In the genomic region with DNA sequence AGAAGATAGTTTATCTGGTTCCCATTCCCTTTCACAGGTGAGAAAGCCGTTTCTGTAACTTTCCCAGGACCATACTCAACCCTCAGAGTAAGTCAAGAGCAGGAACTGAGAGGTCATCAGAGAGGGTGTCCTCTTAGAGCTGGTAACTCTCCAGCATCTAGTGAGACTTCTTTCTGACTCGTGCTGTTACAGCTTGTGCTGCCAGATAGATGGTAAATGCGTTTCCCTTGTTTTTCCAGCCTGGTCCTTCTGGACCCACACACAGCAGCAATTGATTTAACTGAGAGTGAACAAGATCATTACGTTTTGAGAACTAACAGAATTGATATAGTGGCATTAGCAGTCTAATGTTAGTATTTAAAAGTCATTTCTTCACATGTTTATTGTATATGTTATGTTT, we compare ENCODE assay signal across 16 mouse cellular contexts.
"Had no signal": no experiment of that assay in that cellular context is flagged by ENCODE, and none has a peak within 500 bp of the region (broad histone marks: within the 10 kb centered on the region; RNA-seq: fewer than 3 reads in every experiment).

No protein-coding gene starts in this region.

- H3K27me3 ChIP-seq: neural tube, embryonic 13.5 days; neural tube, embryonic 15.5 days; stomach, embryonic 15.5 days had no signal

- H3K9ac ChIP-seq: neural tube, embryonic 13.5 days; neural tube, embryonic 15.5 days; stomach, embryonic 15.5 days had no signal

- DNase-seq: retina, postnatal 1 day; right cerebral cortex, adult 18-20 months; right cerebral cortex, postnatal 14 days; right cerebral cortex, postnatal 25 days; right cerebral cortex, postnatal 4 days; spleen, adult 18-20 months; thymus, adult 18-20 months; thymus, adult 2 months; thymus, postnatal 14 days; thymus, postnatal 25 days; thymus, postnatal 36 days; thymus, postnatal 4 days had no signal

- H3K4me2 ChIP-seq: neural tube, embryonic 13.5 days; neural tube, embryonic 15.5 days; stomach, embryonic 15.5 days had no signal

- H3K4me3 ChIP-seq: neural tube, embryonic 13.5 days; neural tube, embryonic 15.5 days; stomach, embryonic 15.5 days had no signal

- H3K9me3 ChIP-seq: neural tube, embryonic 13.5 days; neural tube, embryonic 15.5 days; stomach, embryonic 15.5 days had no signal

- H3K27ac ChIP-seq: neural tube, embryonic 13.5 days; neural tube, embryonic 15.5 days; stomach, postnatal 0 days had no signal

- H3K36me3 ChIP-seq: neural tube, embryonic 13.5 days; neural tube, embryonic 15.5 days; stomach, embryonic 15.5 days had no signal
